Mouse (Mus musculus) spleen, postnatal 36 days (tissue): Measurements from ENCODE around the gene Gm6034.
A peak's percentile ranks its signal among the peaks of the same experiment; 100 is the strongest.
"Not testable (repeated sequence)": the region's sequence is repeated elsewhere in the genome, so short reads cannot be mapped to it uniquely, and the experiment has no call there.

Experiments
- DNase-seq, 2 experiments: peaks; one replicate each; pipeline ENCODE4 v3.0.0; 2022; ENCODE audit warnings: low spot score in 2 of 2, mixed read lengths in 1 of 2

Gm6034 gene

DNA sequence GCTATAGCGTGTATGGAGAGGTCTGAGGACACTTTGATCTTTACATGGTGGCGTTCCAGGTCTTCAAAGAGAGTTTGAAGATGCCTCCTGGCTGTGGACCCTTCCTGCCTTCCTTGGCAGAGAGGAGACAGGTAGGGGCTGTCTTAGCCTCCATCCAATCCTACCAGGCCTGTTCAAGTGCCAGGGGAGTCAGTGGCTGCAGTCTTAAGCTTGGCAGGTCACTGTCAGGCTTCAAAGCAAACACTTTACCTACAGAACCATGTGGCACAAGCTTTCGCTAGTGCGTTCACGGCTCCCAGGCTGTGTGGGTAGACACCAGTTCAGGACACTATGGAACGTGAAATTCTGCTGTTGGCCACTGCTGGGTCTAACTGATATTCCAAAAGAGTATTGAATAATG lies 19.8 kb upstream of the Gm6034 start:
- no peak for DNase-seq

DNA sequence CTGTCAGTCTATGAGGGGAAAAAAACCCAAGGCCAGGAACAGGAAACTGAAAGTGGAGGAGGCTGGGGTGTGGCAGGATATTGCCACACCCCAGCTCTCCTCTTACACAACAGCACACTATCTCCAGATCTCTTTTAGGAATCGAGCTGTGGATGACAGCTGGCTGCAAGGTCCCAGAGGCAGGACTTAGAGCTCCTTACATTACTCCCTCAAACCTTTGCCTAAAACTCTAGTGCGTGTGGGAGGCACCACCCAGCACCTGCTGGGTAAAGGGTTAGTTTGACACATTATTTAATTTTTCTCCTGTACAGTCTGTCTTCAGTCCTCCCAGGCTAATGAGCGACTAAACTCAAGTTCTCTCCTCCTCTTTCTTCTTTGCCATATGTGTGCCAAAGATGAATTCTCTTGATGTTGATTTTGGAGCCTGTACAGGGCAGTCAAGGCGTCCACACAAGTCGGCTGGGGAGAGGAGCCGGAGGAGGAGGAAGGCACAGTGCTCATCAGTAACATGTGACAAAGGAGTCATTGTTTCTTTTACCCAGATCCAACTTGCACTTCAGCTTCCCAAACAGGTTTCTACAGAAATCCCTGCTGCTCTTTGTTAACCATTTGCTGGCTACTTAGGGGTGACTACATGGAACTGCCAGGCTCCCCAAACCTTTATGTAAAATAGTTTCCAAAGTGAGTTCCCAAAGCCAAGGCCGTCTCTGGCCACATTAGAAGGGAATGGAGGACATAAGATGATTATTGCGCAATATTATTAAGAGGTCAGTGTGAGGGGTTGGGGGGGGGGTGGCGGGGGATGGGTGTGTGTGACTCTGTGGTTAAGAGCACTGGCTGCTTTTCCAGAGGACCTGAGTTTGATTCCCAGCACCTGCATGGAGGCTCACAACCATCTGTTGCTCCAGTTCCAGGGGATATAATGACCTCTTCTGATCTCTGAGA lies 18.8 kb upstream of the Gm6034 start:
- DNase-seq: peak; percentile 60 to 71

GRCm38 (mm10) chr17:36025197-36025596 lies 17.6 kb upstream of the Gm6034 start:
- no peak for DNase-seq

DNA sequence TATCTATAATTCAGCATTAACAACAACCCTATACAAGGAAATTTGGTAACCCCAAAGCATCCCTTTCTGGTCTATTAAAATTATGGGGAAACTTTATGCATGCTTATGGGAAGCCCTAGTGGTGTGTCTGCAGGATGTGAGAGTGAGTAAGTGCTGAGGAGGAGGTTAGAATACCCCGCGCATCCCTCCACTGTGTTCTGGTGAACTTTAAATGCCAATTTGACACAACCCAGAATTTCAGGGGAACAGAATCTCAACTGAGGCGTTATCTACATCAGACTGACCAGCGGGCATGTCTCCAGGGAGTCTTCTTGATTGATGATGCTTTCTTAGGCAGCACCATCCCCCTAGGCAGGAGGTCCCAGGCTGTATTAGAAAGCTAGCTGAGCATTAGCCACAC lies 16.9 kb upstream of the Gm6034 start:
- DNase-seq: no peak

GRCm38 (mm10) chr17:36027663-36028062 lies 15.1 kb upstream of the Gm6034 start:
- DNase-seq: no peak

GRCm38 (mm10) chr17:36028879-36029619 lies 13.7 kb upstream of the Gm6034 start:
- no peak for DNase-seq

DNA sequence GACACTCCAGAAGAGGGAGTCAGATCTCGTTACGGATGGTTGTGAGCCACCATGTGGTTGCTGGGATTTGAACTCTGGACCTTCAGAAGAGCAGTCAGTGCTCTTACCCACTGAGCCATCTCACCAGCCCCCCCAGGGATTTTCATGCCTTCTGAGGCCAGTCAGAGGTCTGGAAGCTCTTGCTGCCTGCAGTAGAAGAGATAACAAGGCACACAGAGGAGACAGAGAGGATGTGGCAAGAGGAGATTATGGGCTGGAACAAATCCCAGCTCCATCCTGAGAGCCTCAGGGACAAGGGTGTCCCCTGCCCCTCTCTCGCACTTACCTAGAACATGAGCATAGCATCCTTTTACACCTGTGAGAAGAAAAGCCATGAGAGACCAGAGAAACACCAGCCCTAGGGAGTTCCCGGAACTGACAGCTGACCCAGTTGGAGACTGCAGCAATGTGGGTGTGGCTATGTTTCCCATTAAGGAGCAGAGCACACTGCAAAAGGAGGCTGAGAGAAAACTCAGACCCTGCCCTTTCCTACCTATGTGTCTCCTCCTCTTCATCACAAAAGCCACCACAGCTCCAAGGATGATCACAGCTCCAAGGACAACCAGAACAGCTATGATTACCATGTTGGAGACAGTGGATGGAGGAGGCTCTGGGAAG lies 12.6 kb upstream of the Gm6034 start:
- DNase-seq: peak in 1 of 2 experiments; percentile 59

DNA sequence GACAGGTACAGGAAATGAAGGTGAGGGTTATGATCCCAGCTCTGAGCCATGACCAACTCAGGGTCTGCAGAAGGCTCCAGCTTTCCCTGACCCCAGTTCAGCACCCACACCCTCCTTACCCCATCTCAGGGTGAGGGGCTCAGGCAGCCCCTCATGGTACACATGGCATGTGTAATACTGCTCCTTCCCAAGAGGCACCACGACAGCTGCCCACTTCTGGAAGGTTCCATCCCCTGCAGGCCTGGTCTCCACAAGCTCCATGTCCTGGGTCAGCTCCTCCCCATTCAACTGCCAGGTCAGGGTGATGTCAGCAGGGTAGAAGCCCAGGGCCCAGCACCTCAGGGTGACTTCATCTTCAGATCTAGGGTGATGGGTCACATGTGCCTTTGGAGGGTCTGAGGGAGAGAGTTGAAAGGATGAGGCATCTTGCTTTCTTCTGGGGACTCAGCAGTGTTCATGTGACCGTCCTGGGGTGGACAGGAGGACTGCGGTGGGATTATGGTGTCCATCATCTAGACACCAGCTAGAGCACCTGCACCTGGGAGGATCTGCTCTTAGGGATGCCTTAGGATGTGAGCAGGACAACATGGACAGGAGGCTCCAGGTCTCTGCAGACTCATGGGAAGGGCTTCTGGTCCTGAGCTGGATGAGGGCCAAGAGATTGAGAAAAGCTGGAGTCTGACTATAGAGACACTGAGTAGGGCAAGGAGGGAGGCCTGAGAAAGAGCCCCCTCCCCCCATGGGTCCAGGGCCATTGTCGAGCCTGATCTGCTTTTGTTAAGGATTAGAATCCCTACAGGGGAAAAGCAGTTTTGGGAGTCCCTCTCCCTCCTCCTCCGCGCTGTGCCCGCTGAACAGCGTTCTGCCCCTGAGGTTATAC lies 11.8 kb upstream of the Gm6034 start:
- DNase-seq: not testable (repeated sequence)

GRCm38 (mm10) chr17:36031583-36032331 lies 11.0 kb upstream of the Gm6034 start:
- peak; percentile 61 to 73 for DNase-seq

- DNase-seq: peak; percentile 83 to 89
Measured at GRCm38 (mm10) chr17:36032351-36032875, 10.3 kb upstream of the Gm6034 start, which contains the start of gene H2-T23. H2-T23 (minus strand) TSS chr17:36032855.

DNA sequence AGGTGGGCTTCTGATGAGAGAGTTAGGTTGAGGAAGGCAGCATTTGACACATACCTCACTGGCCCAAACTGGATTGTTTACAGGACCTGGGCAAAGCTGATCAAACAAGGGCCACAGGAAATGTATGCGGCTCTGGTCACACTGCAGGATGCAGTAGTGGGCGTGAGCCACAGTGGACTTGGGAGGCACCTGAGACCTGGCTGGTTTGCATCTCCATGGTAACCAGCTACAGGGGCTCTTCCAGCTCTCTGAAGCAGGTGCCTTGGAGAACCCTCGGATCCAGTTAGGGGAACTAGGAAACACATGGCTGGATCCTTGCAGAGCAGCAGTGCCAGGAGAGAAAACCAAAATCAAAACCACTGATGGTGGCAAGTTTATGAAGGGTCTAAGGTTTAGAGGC lies 8.2 kb upstream of the Gm6034 start:
- DNase-seq: not testable (repeated sequence)

DNA sequence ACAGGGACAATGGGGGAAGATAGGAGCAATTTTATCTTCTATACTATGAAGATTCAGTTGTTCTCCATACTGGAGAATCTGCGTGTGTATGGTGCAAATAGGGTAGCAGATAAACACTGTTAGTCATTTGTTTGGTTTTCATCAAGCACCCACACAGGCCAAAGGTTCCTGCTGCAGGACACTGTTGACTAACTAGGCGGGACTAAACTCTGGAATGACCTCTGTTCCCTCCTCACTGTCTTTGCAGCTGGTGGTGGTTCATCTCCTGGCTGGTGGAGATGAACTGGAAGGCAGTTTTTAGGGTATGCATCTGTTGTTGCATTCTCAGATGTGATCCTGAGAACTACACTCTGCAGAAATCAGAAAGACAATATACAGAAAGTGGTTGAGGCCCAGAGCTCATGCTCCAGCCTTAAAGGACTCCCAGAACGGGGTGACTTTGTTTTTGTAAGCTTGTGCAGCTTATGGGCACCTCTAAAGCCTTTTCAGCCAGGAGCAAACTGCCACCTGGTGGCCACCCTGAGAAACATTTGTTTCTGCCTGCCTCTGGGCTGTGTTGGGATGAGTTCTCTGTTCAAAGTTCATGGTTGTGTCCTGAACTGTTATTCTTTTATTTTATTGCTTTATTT lies 7.6 kb upstream of the Gm6034 start:
- peak; percentile 70 to 72 for DNase-seq

DNA sequence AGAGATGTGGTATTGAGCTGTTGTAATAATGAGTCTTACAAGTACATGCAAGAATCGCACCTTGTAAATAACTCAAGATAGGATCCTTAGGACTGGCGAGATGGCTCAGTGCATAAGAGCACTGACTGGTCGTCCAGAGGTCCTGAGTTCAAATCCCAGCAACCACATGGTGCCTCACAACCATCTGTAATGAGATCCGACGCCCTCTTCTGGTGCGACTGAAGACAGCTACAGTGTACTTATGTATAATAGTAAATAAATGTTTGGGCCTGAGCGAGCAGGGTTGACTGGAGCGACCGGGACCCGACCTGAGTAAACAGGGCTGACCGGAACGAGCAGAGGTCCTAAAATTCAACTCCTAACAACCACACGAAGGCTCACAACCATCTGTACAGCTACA lies 6.6 kb upstream of the Gm6034 start:
- not testable (repeated sequence) for DNase-seq

DNA sequence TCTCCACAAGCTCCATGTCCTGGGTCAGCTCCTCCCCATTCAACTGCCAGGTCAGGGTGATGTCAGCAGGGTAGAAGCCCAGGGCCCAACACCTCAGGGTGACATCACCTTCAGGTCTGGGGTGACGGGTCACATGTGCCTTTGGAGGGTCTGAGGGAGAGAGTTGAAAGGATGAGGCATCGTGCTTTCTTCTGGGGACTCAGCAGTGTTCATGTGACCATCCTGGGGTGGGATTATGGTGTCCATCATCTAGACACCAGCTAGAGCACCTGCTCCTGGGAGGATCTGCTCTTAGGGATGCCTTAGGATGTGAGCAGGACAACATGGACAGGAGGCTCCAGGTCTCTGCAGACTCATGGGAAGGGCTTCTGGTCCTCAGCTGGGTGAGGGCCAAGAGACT lies 2.2 kb upstream of the Gm6034 start:
- not testable (repeated sequence) for DNase-seq

DNA sequence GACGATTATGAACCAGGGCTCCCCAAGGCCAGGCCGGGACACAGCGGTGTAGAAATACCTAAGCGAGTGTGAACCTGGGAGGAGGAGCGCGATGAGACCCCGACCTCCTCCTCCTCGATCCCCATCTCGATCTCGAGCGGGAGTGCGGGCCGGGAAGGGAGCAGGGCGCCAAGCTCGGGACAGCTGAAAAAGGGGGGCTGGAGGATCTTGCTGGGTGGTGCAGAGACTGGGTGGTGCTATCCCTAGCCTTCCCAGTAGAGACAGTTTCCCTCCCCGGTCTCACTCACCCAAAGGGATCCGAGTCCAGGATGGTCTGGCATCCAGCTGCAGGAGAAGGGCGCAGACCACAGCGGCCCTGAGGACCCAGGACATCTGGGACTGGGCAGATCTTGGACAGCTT lies 706 bp upstream of the Gm6034 start:
- DNase-seq: not testable (repeated sequence)

GRCm38 (mm10) chr17:36043286-36043685 lies 525 bp downstream of the Gm6034 start:
- no peak for DNase-seq

GRCm38 (mm10) chr17:36057927-36058326 lies 15.2 kb downstream of the Gm6034 start:
- not testable (repeated sequence) for DNase-seq

- DNase-seq: not testable (repeated sequence)
Measured at GRCm38 (mm10) chr17:36058362-36058761, 15.6 kb downstream of the Gm6034 start, which contains the start of gene Gm11127. Gm11127 (minus strand) TSS chr17:36058371.

GRCm38 (mm10) chr17:36060829-36061228 lies 18.1 kb downstream of the Gm6034 start:
- DNase-seq: peak; percentile 81 to 87
